Mouse (Mus musculus) left cerebral cortex, adult 8-10 months (tissue): ENCODE measurements around the gene Pmel. TPM values are rescaled to one million over a fixed set of nuclear protein-coding genes. Genes with fewer than 3 reads are reported as not detected.
A peak's percentile ranks its signal among the peaks of the same experiment; 100 is the strongest.

Experiments
- DNase-seq, 2 experiments: peaks; one replicate each; pipeline ENCODE4 v3.0.0; 2022; ENCODE audit warnings: low spot score in 2 of 2
- total RNA-seq, 4 experiments: library from RNA; stranded (reverse); gene quantifications; 2 replicates each; pipeline ENCODE4 v1.2.4; 2022

The Pmel gene
- total RNA-seq, 4 experiments from 2014 or later: 0.40 to 0.98 (median 0.59) TPM

DNA sequence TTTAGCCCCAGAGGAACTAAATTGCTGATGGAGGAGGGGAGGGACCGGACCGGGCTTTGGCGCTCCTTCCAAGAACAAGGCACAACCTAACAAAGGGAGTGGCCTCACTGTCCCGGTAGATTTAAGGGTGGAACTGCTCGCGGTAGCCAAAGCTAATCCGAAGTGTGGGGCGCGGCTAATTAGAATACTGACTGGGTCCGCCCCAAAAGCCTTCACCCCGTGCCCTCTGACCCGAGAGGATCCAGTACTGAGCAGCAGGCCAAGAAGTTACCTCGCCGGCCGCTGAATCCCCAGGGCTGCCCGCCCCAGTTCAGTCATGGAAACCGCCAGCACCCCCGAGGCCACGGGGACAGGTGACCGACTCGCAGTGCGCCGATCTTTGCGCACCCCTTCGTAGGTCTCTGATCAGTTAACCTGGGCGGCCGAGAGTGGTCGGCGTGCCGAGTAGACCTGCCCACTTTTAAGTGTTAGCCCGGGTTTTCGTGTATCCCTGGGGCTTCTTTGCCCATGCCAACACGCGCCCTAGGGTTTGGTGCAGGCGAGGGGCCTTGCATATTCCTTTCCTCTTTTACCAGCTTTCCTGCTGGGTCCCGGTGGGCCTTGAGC lies 43.8 kb downstream of the Pmel start, which contains the start of gene Pym1:
Gene Pym1 (plus strand): TSS at position 244 of the 606 bp plus-strand sequence.
- DNase-seq: peak in 1 of 2 experiments; percentile 34

DNA sequence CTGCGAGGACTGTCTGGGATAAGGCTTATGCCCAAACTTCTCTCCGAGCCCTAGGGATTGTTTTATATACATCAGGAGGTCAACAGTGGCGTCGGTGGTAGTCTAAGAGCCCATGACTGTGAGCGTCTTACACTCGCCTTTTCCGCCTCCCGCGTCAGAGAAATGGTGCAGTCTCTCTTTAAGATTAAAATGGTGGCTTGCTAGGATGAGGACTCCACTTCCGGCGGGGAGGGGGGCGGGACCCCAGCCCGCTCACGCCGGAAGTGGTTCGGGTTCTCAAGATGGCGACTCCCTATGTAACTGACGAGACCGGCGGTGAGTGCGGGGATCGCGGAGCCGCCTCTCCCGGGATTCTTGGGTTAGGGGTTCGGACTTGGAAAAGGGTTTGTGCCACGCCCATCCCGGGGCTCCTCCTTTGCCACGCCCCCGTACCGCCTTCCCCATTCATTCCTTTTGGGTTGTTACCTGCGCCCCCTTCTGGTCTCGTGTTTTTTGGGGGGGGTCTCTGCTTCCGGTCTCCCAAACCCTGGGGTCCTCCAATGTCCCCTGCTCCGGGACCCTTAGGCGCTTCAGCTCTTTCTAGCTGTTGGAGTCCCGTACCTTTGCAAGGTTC lies 44.4 kb downstream of the Pmel start:
- peak; percentile 68 to 72 for DNase-seq

Other genes with a start within 250 kb of the Pmel start
- 100 to 1,000 TPM; 262 to 275 (median 268) TPM for gene Smarcc2, start 244.9 kb upstream of the Pmel start, total RNA-seq
- 100 to 1,000 TPM; 555 to 620 (median 586) TPM for gene Myl6, start 210.1 kb upstream of the Pmel start, total RNA-seq
- 10 to 100 TPM; 29.9 to 33.3 (median 32.4) TPM for gene Myl6b, start 205.5 kb upstream of the Pmel start, total RNA-seq
- gene Esyt1, start 178.3 kb upstream of the Pmel start, total RNA-seq: 10 to 100 TPM; 11.9 to 13.7 (median 12.8) TPM
- 10 to 100 TPM; 11.7 to 16.1 (median 14.8) TPM for gene Zc3h10, start 156.4 kb upstream of the Pmel start, total RNA-seq
- 1,000 to 10,000 TPM; 1,345 to 1,743 (median 1,563) TPM for gene Rpl41, start 154.9 kb upstream of the Pmel start, total RNA-seq
- 10 to 100 TPM; 57.5 to 60.9 (median 59.4) TPM for gene Pa2g4, start 138.2 kb upstream of the Pmel start, total RNA-seq
- gene Erbb3, start 114.5 kb upstream of the Pmel start, total RNA-seq: 1 to 10 TPM; 7.8 to 8.3 (median 8.2) TPM
- gene Rps26, start 77.4 kb upstream of the Pmel start, total RNA-seq: 100 to 1,000 TPM; 129 to 288 (median 207) TPM
- gene Ikzf4, start 58.2 kb upstream of the Pmel start, total RNA-seq: 10 to 100 TPM; 12.0 to 15.9 (median 13.8) TPM
- gene Suox, start 30.1 kb upstream of the Pmel start, total RNA-seq: 10 to 100 TPM; 12.7 to 14.6 (median 14.0) TPM
- 100 to 1,000 TPM; 131 to 143 (median 135) TPM for gene Rab5b, start 7.9 kb upstream of the Pmel start, total RNA-seq
- gene Cdk2, start 836 bp downstream of the Pmel start, total RNA-seq: 1 to 10 TPM; 2.5 to 5.9 (median 3.8) TPM
- gene Dgka, start 40.7 kb downstream of the Pmel start, total RNA-seq: 10 to 100 TPM in 1 of 4 experiments, 1 to 10 TPM in 3; 9.0 to 10.5 (median 9.6) TPM
- 10 to 100 TPM; 28.6 to 31.6 (median 30.2) TPM for gene Pym1, start 43.7 kb downstream of the Pmel start, total RNA-seq
- 1 to 10 TPM in 1 of 4 experiments, under 1 TPM in 3; 0.59 to 1.8 (median 0.85) TPM for gene Mmp19, start 86.7 kb downstream of the Pmel start, total RNA-seq
- 10 to 100 TPM; 62.4 to 73.2 (median 65.8) TPM for gene Dnajc14, start 99.9 kb downstream of the Pmel start, total RNA-seq
- 10 to 100 TPM; 10.5 to 12.0 (median 11.4) TPM for gene Tmem198b, start 100.2 kb downstream of the Pmel start, total RNA-seq
- 10 to 100 TPM; 29.7 to 35.2 (median 31.2) TPM for gene Sarnp, start 113.1 kb downstream of the Pmel start, total RNA-seq
- 1 to 10 TPM; 6.5 to 8.7 (median 7.8) TPM for gene Ormdl2, start 117.5 kb downstream of the Pmel start, total RNA-seq
- 10 to 100 TPM; 13.3 to 15.2 (median 13.9) TPM for gene Gdf11, start 187.5 kb downstream of the Pmel start, total RNA-seq
- gene Cd63, start 196.8 kb downstream of the Pmel start, total RNA-seq: 100 to 1,000 TPM in 2 of 4 experiments, 10 to 100 TPM in 2; 67.2 to 139 (median 94.1) TPM
- gene Rdh5, start 218.7 kb downstream of the Pmel start, total RNA-seq: 10 to 100 TPM in 2 of 4 experiments, 1 to 10 TPM in 2; 5.0 to 12.3 (median 8.9) TPM
- gene Bloc1s1, start 219.8 kb downstream of the Pmel start, total RNA-seq: 100 to 1,000 TPM in 1 of 4 experiments, 10 to 100 TPM in 3; 83.3 to 106 (median 89.5) TPM
- 10 to 100 TPM; 12.6 to 15.5 (median 13.9) TPM for gene Itga7, start 229.6 kb downstream of the Pmel start, total RNA-seq